Mouse (Mus musculus) liver, embryonic 14.5 days (tissue): Measurements from ENCODE around the gene Ppp1r7. TPM values are rescaled to one million over a fixed set of nuclear protein-coding genes. Genes with fewer than 3 reads are reported as not detected.

Experiments used
- ATAC-seq: fragments of 200-750 bp; cut with Nextera tagmentation; 2 replicates; pipeline ENCODE4 v1.8.0; 2017; ENCODE audit warnings: moderate number of reproducible peaks, mild to moderate bottlenecking, moderate library complexity; ENCODE audit not compliant: insufficient read depth
- DNase-seq, 3 experiments: peaks; one replicate each; pipeline ENCODE4 v3.0.0-alpha.2; 2012 to 2013; ENCODE audit warnings: low read depth in 3 of 3, low spot score in 3 of 3
- H3K27ac ChIP-seq: fragments of 300-500 bp; sonication (generic); 2 replicates; pipeline ENCODE4 v1.5.1; 2014; ENCODE audit warnings: moderate library complexity, mild to moderate bottlenecking, control low read depth, inconsistent platforms
- H3K27me3 ChIP-seq: fragments of 300-500 bp; sonication (generic); 2 replicates; pipeline ENCODE4 v1.6.1; 2014; ENCODE audit warnings: mild to moderate bottlenecking, low read length, moderate library complexity; ENCODE audit not compliant: control insufficient read depth, insufficient read depth
- H3K36me3 ChIP-seq: fragments of 300-500 bp; sonication (generic); replicated peaks from 2 replicates; pipeline ENCODE4 v1.6.1; 2014; ENCODE audit warnings: low read depth; ENCODE audit not compliant: control insufficient read depth, insufficient read depth
- H3K4me1 ChIP-seq, 2 experiments: fragments of 200-500 bp in 1 of 2; fragments of 300-500 bp in 1 of 2; sonication (generic) in 1 of 2; replicated peaks; 2 replicates each; pipeline ENCODE4 v1.6.1; 2012 to 2014; ENCODE audit warnings: antibody characterized with exemption in 1 of 2, inconsistent platforms in 1 of 2, low read length in 1 of 2; ENCODE audit not compliant: control insufficient read depth in 2 of 2, insufficient read depth in 2 of 2
- H3K4me2 ChIP-seq: fragments of 300-500 bp; sonication (generic); 2 replicates; pipeline ENCODE4 v1.6.1; 2014; ENCODE audit warnings: low read depth, mild to moderate bottlenecking, control low read depth, moderate library complexity
- H3K4me3 ChIP-seq, 2 experiments: fragments of 200-500 bp in 1 of 2; fragments of 300-500 bp in 1 of 2; sonication (generic) in 1 of 2; 2 replicates each; pipeline ENCODE4 v1.5.1; 2012 to 2014; ENCODE audit warnings: low read depth in 2 of 2, low read length in 2 of 2, mild to moderate bottlenecking in 2 of 2, control low read depth in 1 of 2, inconsistent platforms in 1 of 2, moderate library complexity in 1 of 2; ENCODE audit not compliant: insufficient read depth in 1 of 2
- H3K9ac ChIP-seq: fragments of 300-500 bp; sonication (generic); replicated peaks from 2 replicates; pipeline ENCODE4 v1.6.1; 2014; ENCODE audit warnings: mild to moderate bottlenecking, control low read depth, moderate library complexity
- H3K9me3 ChIP-seq: fragments of 300-500 bp; sonication (generic); 2 replicates; pipeline ENCODE4 v1.6.1; 2016; ENCODE audit warnings: low read length, mixed read lengths; ENCODE audit not compliant: control insufficient read depth
- CTCF ChIP-seq: IDR thresholded peaks from 2 replicates; pipeline ENCODE4 v1.5.1; 2016; ENCODE audit warnings: antibody characterized with exemption, low read depth, control low read depth
- EP300 ChIP-seq: IDR thresholded peaks from 2 replicates; pipeline ENCODE4 v1.6.1; 2016; ENCODE audit warnings: antibody characterized with exemption, low read depth
- WGBS: fragments of 180-500 bp; shearing (Covaris S2); extraction: QIAGEN DNeasy Blood & Tissue Kit; methylation state at CpG from one replicate; pipeline ENCODE4 v1.1.7; 2014; ENCODE audit not compliant: insufficient replicate concordance; 5-methylcytosine and 5-hydroxymethylcytosine counted together
- polyA plus RNA-seq, 2 experiments: library from polyadenylated mRNA; depleted of rRNA in 1 of 2; stranded (reverse) in 1 of 2; unstranded in 1 of 2; fragments of >200 nt; fragmentation: Nextera tagmentation in 1 of 2; extraction: Ambion mirVana in 1 of 2; gene quantifications; 2 replicates each; pipeline versions ENCODE4 v1.2.1 to v1.2.3; 2012 to 2014

Gene Ppp1r7
- polyA plus RNA-seq, 2 experiments, result 6.9 to 33.8 TPM

DNA sequence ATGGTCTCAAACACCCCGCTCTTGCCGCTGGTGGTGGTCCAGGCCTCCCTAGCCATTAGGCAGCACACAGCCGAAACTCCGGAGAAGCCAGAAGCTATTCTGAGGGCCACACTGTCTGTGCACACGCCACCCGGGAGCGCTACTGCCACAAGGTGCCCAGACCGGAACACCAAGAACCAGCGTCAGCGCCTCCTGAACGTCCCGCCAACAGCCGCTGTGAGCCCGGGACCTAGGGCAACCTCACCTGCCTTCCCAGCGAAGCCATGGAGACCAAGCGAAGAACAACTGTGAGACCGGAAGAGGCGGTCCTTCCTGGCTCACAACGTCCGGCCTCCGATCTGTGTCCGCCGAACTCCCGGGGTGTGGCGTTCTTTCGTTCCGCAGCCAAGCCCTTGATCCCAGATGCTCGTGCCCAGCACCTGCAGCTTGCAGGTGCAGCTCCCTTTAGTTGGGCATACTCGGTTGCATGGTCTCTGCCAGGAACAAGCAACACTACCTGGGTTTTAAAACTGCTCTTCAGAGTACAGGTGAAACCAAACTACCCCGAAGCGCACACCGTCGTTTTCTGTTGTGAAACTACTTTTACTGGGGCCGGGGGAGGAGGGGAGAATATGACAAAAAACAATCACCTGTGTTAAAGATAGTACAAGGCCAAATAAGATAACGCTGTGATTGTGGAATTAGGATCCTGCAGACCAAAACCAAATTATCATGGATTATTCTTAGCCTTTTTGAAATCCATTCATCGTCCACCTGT is 36.9 kb upstream of the Ppp1r7 start, which contains the start of gene Mterf4:
Gene Mterf4, minus strand, starts transcription at position 335 of the 757 bp plus-strand sequence.
- Histone ChIP-seq H3K9ac (peak within 1 kb of the TSS; percentile 71), H3K4me1 (peaks cover 3% of the 10 kb centered on the region in 2 experiments; a peak in 2 of 4 replicates), H3K4me3 (peak within 1 kb of the TSS; percentile 66 to 75), H3K27ac (no peak within 1 kb of the TSS), H3K36me3 (peaks cover 7% of the 10 kb centered on the region), H3K9me3 (no peaks in the 10 kb centered on the region), H3K4me2 (peak within 1 kb of the TSS; percentile 78), H3K27me3 (no peaks in the 10 kb centered on the region)
- 7% methylated on average over 36 of the region's 36 CpGs for WGBS
- TF ChIP-seq CTCF (peak; percentile 9; the same call in 1 of the 2 replicates), EP300 (no peak)
- ATAC-seq, result peak; percentile 86
- peak; percentile 67 to 74 (median 68) for DNase-seq

DNA sequence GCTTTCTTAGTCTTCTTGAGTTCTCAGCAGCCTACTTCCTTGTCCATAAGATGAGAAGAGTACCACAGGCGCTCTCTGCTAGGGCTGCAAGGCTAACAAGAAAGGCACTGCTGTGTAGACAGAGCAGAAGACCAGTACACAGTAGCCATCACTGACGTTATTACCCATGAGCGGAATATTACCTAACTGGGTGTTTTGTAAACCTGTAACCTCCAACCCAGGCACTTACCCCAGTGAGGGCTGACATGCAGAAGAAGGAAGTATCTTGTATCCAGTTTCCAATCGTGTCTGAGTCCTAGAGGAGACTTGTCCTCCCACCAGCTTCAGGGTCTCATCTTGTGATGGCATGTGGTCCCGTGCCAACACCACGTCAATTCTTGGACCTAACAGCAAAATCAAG is 18.7 kb upstream of the Ppp1r7 start:
- peaks cover 49% of the 10 kb centered on the region for H3K36me3 ChIP-seq
- no peaks in the 10 kb centered on the region for H3K9me3 ChIP-seq
- no peaks in the 10 kb centered on the region for H3K27me3 ChIP-seq
- TF ChIP-seq CTCF, result no peak
- no peak for TF ChIP-seq EP300
- H3K27ac ChIP-seq, result no peak overlapping the region
- DNase-seq (no peak), ATAC-seq (no peak)
- no peak overlapping the region for H3K9ac ChIP-seq
- no peak overlapping the region for H3K4me2 ChIP-seq
- no peaks in the 10 kb centered on the region for H3K4me1 ChIP-seq
- 73% methylated on average over 6 of the region's 6 CpGs for WGBS
- no peak overlapping the region for H3K4me3 ChIP-seq

- H3K27me3 ChIP-seq, result no peaks in the 10 kb centered on the region
- no peaks in the 10 kb centered on the region for H3K4me1 ChIP-seq
- peaks cover 39% of the 10 kb centered on the region for H3K36me3 ChIP-seq
- H3K4me2 ChIP-seq, result no peak overlapping the region
- TF ChIP-seq EP300 (no peak), CTCF (no peak)
- no peaks in the 10 kb centered on the region for H3K9me3 ChIP-seq
- H3K27ac ChIP-seq, result no peak overlapping the region
- WGBS, result 75% methylated on average over 3 of the region's 3 CpGs
- no peak overlapping the region for H3K4me3 ChIP-seq
- ATAC-seq (no peak), DNase-seq (no peak)
- no peak overlapping the region for H3K9ac ChIP-seq
These were observed 16.2 kb upstream of the Ppp1r7 start for GRCm38 (mm10) chr1:93326446-93326845.

GRCm38 (mm10) chr1:93334621-93335020 is 8.0 kb upstream of the Ppp1r7 start:
- no peaks in the 10 kb centered on the region for H3K4me1 ChIP-seq
- DNase-seq, result no peak
- no peak overlapping the region for H3K4me3 ChIP-seq
- no peak for TF ChIP-seq CTCF
- TF ChIP-seq EP300, result no peak
- no peak overlapping the region for H3K9ac ChIP-seq
- H3K27ac ChIP-seq, result no peak overlapping the region
- H3K36me3 ChIP-seq, result peaks cover 20% of the 10 kb centered on the region
- no peaks in the 10 kb centered on the region for H3K9me3 ChIP-seq
- no peak overlapping the region for H3K4me2 ChIP-seq
- WGBS, result 60% methylated on average over 2 of the region's 2 CpGs
- no peaks in the 10 kb centered on the region for H3K27me3 ChIP-seq
- ATAC-seq, result no peak

DNA sequence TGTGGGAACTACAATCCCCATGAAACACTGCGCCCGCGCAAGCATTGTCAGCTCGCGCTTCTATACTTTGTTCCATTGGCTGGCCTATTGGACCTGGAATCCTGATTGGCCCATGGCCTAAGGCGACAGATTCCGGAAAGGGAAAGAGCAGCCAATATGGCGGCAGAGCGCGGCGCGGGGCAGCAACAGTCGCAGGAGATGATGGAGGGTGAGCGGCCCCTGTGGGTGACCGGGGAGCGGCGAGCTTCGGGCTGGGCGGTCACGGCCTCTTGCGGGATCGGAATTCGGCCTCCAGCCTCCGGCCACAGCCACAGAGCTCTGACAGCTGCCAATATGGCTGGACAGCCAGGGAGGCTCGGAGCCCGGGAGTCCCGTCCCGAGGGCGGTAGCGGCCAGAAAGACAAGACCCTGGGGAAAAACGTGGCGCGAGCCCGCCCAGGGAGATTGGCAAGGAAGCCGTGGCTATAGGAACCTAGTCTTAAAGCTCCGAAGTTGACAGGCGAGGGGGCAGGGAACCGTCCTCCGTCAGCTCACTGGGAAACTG is 922 bp downstream of the Ppp1r7 start:
- WGBS, result under 1% methylated on average over 39 of the region's 39 CpGs
- peak overlapping the region; percentile 94 to 99 for H3K4me3 ChIP-seq
- no peaks in the 10 kb centered on the region for H3K9me3 ChIP-seq
- DNase-seq (peak; percentile 93 to 95 (median 94)), ATAC-seq (peak; percentile 89)
- H3K4me1 ChIP-seq, result peaks cover 7 to 13% of the 10 kb centered on the region in 2 experiments
- peaks cover 16% of the 10 kb centered on the region for H3K36me3 ChIP-seq
- no peak for TF ChIP-seq EP300
- peak; percentile 59 for TF ChIP-seq CTCF
- peak overlapping the region; percentile 76 for H3K4me2 ChIP-seq
- peak overlapping the region; percentile 49 for H3K27ac ChIP-seq
- peak overlapping the region; percentile 91 for H3K9ac ChIP-seq
- no peaks in the 10 kb centered on the region for H3K27me3 ChIP-seq
